Mouse (Mus musculus) midbrain, embryonic 15.5 days (tissue): ENCODE measurements around the gene Cyp1b1. TPM values are rescaled to one million over a fixed set of nuclear protein-coding genes. Genes with fewer than 3 reads are reported as not detected.

ENCODE experiments used
- ATAC-seq: fragments of 200-750 bp; cut with Nextera tagmentation; replicated peaks from 2 replicates; pipeline ENCODE4 v1.8.0; 2017; ENCODE audit warnings: moderate TSS enrichment
- H3K27ac ChIP-seq: fragments of 300-500 bp; sonication (generic); 2 replicates; pipeline ENCODE4 v1.5.1; 2015; ENCODE audit warnings: mild to moderate bottlenecking, inconsistent platforms
- H3K27me3 ChIP-seq: fragments of 300-500 bp; sonication (generic); replicated peaks from 2 replicates; pipeline ENCODE4 v1.6.1; 2015; ENCODE audit warnings: inconsistent platforms
- H3K36me3 ChIP-seq: fragments of 300-500 bp; sonication (generic); replicated peaks from 2 replicates; pipeline ENCODE4 v1.6.1; 2015; ENCODE audit warnings: inconsistent platforms
- H3K4me1 ChIP-seq: fragments of 300-500 bp; sonication (generic); 2 replicates; pipeline ENCODE4 v1.6.1; 2015; ENCODE audit warnings: inconsistent platforms
- H3K4me2 ChIP-seq: fragments of 300-500 bp; sonication (generic); 2 replicates; pipeline ENCODE4 v1.6.1; 2015; ENCODE audit warnings: inconsistent platforms, mild to moderate bottlenecking, moderate library complexity
- H3K4me3 ChIP-seq: fragments of 300-500 bp; sonication (generic); 2 replicates; pipeline ENCODE4 v1.5.1; 2015; ENCODE audit warnings: mild to moderate bottlenecking, inconsistent platforms
- H3K9ac ChIP-seq: fragments of 300-500 bp; sonication (generic); 2 replicates; pipeline ENCODE4 v1.6.1; 2015; ENCODE audit warnings: mild to moderate bottlenecking, inconsistent platforms
- H3K9me3 ChIP-seq: fragments of 300-500 bp; sonication (generic); 2 replicates; pipeline ENCODE4 v1.6.1; 2016; ENCODE audit warnings: inconsistent platforms
- WGBS: fragments of 180-500 bp; shearing (Covaris S2); methylation state at CpG from one replicate; pipeline ENCODE4 v1.1.7; 2015; ENCODE audit warnings: mixed read lengths; 5-methylcytosine and 5-hydroxymethylcytosine counted together
- polyA plus RNA-seq: library from polyadenylated mRNA; unstranded; fragments of >200 nt; fragmentation: Nextera tagmentation; extraction: Ambion mirVana; gene quantifications from 2 replicates; pipeline ENCODE4 v1.2.1, GENCODE M21; 2015

Cyp1b1 gene
- polyA plus RNA-seq, 1 experiment from 2014 or later, result 7.0 TPM

GRCm38 (mm10) chr17:79712536-79712935 lies 2.3 kb downstream of the Cyp1b1 start:
- H3K4me2 ChIP-seq, result no peak overlapping the region

GRCm38 (mm10) chr17:79711944-79712343 lies 2.9 kb downstream of the Cyp1b1 start:
- no peaks in the 10 kb centered on the region for H3K36me3 ChIP-seq
- no peaks in the 10 kb centered on the region for H3K9me3 ChIP-seq
- no peak overlapping the region for H3K27ac ChIP-seq
- H3K4me1 ChIP-seq, result peaks cover 31% of the 10 kb centered on the region
- H3K4me2 ChIP-seq, result no peak overlapping the region
- H3K27me3 ChIP-seq, result peaks cover 56% of the 10 kb centered on the region
- H3K4me3 ChIP-seq, result no peak overlapping the region
- no peak overlapping the region for H3K9ac ChIP-seq
- WGBS, result 7% methylated on average over 6 of the region's 6 CpGs
- no peak for ATAC-seq

More at GRCm38 (mm10) chr17:79712536-79712935, 2.3 kb downstream of the Cyp1b1 start:
- no peak overlapping the region for H3K27ac ChIP-seq
- no peaks in the 10 kb centered on the region for H3K9me3 ChIP-seq
- no peak overlapping the region for H3K4me3 ChIP-seq
- no peaks in the 10 kb centered on the region for H3K36me3 ChIP-seq
- WGBS, result 3% methylated on average over 9 of the region's 9 CpGs
- H3K9ac ChIP-seq, result no peak overlapping the region
- peaks cover 57% of the 10 kb centered on the region for H3K27me3 ChIP-seq
- no peak for ATAC-seq
- H3K4me1 ChIP-seq, result peaks cover 31% of the 10 kb centered on the region

GRCm38 (mm10) chr17:79710246-79710842 lies 4.5 kb downstream of the Cyp1b1 start:
- Histone ChIP-seq H3K4me1 (peaks cover 25% of the 10 kb centered on the region), H3K9me3 (no peaks in the 10 kb centered on the region), H3K36me3 (no peaks in the 10 kb centered on the region), H3K27ac (no peak overlapping the region), H3K9ac (no peak overlapping the region), H3K27me3 (peaks cover 55% of the 10 kb centered on the region), H3K4me3 (no peak overlapping the region), H3K4me2 (no peak overlapping the region)
- WGBS, result 12% methylated on average over 15 of the region's 15 CpGs
- ATAC-seq, result no peak

- Histone ChIP-seq H3K4me1 (peaks cover 19% of the 10 kb centered on the region), H3K4me2 (no peak overlapping the region), H3K9me3 (no peaks in the 10 kb centered on the region), H3K27me3 (peaks cover 51% of the 10 kb centered on the region), H3K27ac (no peak overlapping the region), H3K4me3 (no peak overlapping the region), H3K9ac (no peak overlapping the region), H3K36me3 (no peaks in the 10 kb centered on the region)
- WGBS, result 27% methylated on average over 1 of the region's 1 CpGs
- no peak for ATAC-seq
Measured at GRCm38 (mm10) chr17:79709718-79710117, 5.1 kb downstream of the Cyp1b1 start.

DNA sequence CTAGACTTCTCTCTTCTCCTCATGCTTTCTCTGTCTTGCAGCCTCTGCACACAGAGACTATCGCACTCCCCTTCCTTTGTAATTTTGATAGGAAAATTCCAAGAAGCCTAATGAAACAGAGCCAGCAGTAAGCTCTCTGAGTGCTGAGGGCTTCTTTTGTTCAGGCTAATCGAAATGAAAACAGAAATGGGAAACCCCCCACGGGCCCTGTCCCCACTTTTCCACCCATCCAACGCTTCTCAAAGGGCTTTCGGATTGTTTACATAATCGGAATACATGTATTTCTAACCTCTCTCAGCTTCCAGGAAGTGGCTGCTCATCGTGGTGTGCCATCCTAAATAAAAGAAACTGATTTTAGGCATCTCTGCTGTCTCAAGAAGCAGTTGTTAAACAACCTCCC lies 6.7 kb downstream of the Cyp1b1 start:
- ATAC-seq, result no peak
- Histone ChIP-seq H3K4me2 (no peak overlapping the region), H3K27ac (no peak overlapping the region), H3K9ac (no peak overlapping the region), H3K4me1 (peaks cover 3% of the 10 kb centered on the region), H3K36me3 (no peaks in the 10 kb centered on the region), H3K4me3 (no peak overlapping the region), H3K27me3 (peaks cover 35% of the 10 kb centered on the region), H3K9me3 (no peaks in the 10 kb centered on the region)
- 9% methylated on average over 7 of the region's 7 CpGs for WGBS

GRCm38 (mm10) chr17:79705671-79706455 lies 9.0 kb downstream of the Cyp1b1 start:
- Histone ChIP-seq H3K27ac (no peak overlapping the region), H3K9me3 (no peaks in the 10 kb centered on the region), H3K4me3 (no peak overlapping the region), H3K4me1 (no peaks in the 10 kb centered on the region), H3K9ac (no peak overlapping the region), H3K27me3 (peaks cover 16% of the 10 kb centered on the region), H3K4me2 (no peak overlapping the region), H3K36me3 (no peaks in the 10 kb centered on the region)
- WGBS, result 80% methylated on average over 9 of the region's 9 CpGs
- ATAC-seq, result no peak

GRCm38 (mm10) chr17:79700871-79701270 lies 14.0 kb downstream of the Cyp1b1 start:
- no peak overlapping the region for H3K4me2 ChIP-seq
- no peak for ATAC-seq
- H3K36me3 ChIP-seq, result no peaks in the 10 kb centered on the region
- no peaks in the 10 kb centered on the region for H3K4me1 ChIP-seq
- no peak overlapping the region for H3K4me3 ChIP-seq
- WGBS, result 89% methylated on average over 5 of the region's 5 CpGs
- no peak overlapping the region for H3K27ac ChIP-seq
- H3K9ac ChIP-seq, result no peak overlapping the region
- no peaks in the 10 kb centered on the region for H3K9me3 ChIP-seq
- H3K27me3 ChIP-seq, result 0 out of 2 replicates have a peak, but pooled peaks cover 2% of the 10 kb centered on the region

DNA sequence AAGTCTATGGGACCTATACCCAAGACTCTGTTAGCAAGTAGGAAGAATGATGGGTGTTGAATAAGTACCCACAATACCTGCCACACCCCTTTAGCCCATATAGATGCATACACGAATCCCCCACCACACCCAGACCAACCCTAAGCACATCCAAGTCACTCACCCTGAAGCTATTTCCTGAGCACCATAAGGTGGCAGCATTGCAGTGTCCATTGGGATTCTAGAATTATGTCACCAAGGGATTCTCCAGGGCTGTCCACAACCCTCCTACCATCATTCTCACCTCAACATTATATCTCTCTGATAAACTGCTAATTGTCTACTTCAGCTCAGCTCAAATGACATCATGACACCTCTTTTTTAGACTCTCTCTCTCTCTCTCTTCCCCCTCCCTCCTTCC lies 15.7 kb downstream of the Cyp1b1 start:
- WGBS, result 31% methylated on average over 1 of the region's 1 CpGs
- no peaks in the 10 kb centered on the region for H3K4me1 ChIP-seq
- H3K27ac ChIP-seq, result no peak overlapping the region
- ATAC-seq, result no peak
- no peaks in the 10 kb centered on the region for H3K27me3 ChIP-seq
- H3K9me3 ChIP-seq, result no peaks in the 10 kb centered on the region
- no peak overlapping the region for H3K4me2 ChIP-seq
- no peaks in the 10 kb centered on the region for H3K36me3 ChIP-seq
- H3K9ac ChIP-seq, result no peak overlapping the region
- H3K4me3 ChIP-seq, result no peak overlapping the region

- Histone ChIP-seq H3K4me1 (no peaks in the 10 kb centered on the region), H3K36me3 (no peaks in the 10 kb centered on the region), H3K4me2 (no peak overlapping the region), H3K27me3 (no peaks in the 10 kb centered on the region), H3K9me3 (no peaks in the 10 kb centered on the region), H3K4me3 (no peak overlapping the region), H3K9ac (no peak overlapping the region), H3K27ac (no peak overlapping the region)
- 88% methylated on average over 6 of the region's 6 CpGs for WGBS
- ATAC-seq, result no peak
Measured at GRCm38 (mm10) chr17:79695541-79695940, 19.3 kb downstream of the Cyp1b1 start.

DNA sequence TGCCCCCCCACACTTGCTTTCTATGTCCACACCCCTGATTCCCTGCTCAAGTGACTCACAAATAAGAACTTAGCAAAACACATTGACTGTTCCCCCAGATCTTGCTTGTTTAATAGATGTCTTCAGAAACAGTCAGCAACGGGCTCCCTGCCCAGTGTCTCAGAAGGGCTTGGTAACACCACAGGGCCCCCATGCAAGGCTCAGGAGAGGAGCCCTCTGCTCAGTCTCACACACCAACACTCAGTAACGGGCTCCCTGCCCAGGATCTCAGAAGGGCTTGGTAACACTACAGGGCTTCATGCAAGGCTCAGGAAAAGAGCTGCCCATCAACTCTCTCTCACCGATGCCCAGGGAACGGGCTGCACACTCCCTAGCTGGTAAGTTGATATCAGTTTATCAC lies 19.8 kb downstream of the Cyp1b1 start:
- Histone ChIP-seq H3K27me3 (no peaks in the 10 kb centered on the region), H3K4me3 (no peak overlapping the region), H3K4me2 (no peak overlapping the region), H3K4me1 (no peaks in the 10 kb centered on the region), H3K9ac (no peak overlapping the region), H3K9me3 (no peaks in the 10 kb centered on the region), H3K27ac (no peak overlapping the region), H3K36me3 (no peaks in the 10 kb centered on the region)
- ATAC-seq, result no peak
- WGBS, result 87% methylated on average over 4 of the region's 4 CpGs

- Histone ChIP-seq H3K4me2 (no peak overlapping the region), H3K27me3 (no peaks in the 10 kb centered on the region), H3K27ac (no peak overlapping the region), H3K9ac (no peak overlapping the region), H3K4me3 (no peak overlapping the region), H3K9me3 (no peaks in the 10 kb centered on the region), H3K4me1 (no peaks in the 10 kb centered on the region), H3K36me3 (no peaks in the 10 kb centered on the region)
- WGBS, result 87% methylated on average over 2 of the region's 2 CpGs
- no peak for ATAC-seq
Measured at GRCm38 (mm10) chr17:79670837-79671236, 44.0 kb downstream of the Cyp1b1 start.

DNA sequence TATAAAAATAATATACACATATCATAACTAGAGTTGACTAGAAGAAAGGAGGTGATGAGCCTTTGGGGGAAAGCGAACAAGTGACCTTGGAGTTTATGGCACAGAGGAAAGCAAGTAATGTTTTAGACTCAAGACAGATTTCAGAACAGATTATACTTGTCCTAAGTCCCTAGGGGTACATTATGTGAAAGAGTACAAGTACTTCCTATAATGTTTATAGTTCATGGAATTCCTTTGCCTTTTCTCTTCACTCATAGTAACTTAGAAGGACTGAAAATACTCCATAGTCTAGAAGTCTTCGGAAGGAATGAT lies 50.8 kb downstream of the Cyp1b1 start:
- Histone ChIP-seq H3K27ac (no peak overlapping the region), H3K4me3 (no peak overlapping the region), H3K4me2 (no peak overlapping the region), H3K9me3 (no peaks in the 10 kb centered on the region), H3K36me3 (no peaks in the 10 kb centered on the region), H3K4me1 (no peaks in the 10 kb centered on the region), H3K27me3 (no peaks in the 10 kb centered on the region), H3K9ac (no peak overlapping the region)
- WGBS, result 94% methylated on average over 2 of the region's 2 CpGs
- ATAC-seq, result no peak
